Mouse (Mus musculus): ENCODE data around the gene Rsph3b.

Gene Rsph3b

DNA sequence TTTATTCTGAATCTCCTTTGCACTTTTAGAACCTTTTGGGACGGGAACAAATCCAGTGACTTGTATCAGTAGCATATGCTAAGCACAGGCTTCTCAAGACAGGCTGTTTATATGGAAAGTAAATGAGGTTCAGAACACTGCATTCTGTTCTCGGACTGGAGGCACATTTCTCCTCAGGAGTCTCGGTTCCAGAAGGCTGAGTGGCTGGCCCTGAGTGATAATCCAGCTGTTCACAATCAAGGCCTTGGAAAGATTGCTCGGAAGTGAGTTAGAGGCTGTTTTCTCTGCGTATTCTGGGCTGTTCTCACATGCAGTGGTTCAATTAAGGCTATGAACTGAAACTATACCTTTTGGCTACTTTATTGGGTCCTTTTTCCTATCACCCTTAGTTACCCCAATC lies 82.9 kb downstream of the Rsph3b start:
- DNase-seq (ENCODE audit: low spot score in 2 of 2), result no peak

DNA sequence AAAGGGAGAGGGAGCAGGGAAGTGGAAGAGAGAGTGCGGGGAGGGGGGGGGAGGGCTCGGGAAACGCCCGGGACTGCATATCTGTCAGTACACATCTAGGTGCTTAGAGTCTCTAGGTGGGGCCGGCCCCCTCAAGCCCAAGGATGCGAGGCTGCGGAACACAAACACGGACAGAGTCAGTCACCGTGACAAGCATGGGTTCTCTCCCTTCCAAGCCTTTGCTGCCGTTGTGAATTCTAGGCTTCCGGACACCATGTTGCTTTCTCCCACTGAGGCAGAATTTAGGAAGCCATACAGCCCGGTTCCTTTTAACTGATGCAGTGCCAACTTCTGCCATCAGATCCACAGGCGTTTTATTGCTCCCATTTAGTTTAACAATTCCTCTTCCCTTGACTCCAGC lies 83.6 kb downstream of the Rsph3b start:
- DNase-seq (ENCODE audit: low spot score in 2 of 2), result no peak

DNA sequence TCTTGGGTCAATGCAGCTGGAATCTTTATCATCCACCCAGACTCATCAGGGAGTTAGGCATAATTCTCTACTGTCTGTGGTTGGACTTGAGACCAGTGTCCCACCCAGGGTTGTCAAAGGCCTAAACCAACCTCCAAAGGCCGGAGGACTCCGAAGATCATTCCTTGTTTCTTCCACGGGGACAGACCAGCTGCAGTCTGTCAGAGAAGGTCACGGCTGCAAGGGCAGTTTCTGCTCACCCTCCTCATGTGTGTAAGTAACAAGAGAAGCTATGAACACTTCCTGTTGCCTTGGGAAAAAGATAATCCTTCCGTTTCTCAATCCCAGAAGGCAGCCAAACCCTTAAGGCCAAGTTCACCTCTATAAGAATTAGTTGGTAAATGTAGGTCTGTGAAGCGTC lies 85.0 kb downstream of the Rsph3b start:
- DNase-seq (ENCODE audit: low spot score in 2 of 2), result no peak

DNA sequence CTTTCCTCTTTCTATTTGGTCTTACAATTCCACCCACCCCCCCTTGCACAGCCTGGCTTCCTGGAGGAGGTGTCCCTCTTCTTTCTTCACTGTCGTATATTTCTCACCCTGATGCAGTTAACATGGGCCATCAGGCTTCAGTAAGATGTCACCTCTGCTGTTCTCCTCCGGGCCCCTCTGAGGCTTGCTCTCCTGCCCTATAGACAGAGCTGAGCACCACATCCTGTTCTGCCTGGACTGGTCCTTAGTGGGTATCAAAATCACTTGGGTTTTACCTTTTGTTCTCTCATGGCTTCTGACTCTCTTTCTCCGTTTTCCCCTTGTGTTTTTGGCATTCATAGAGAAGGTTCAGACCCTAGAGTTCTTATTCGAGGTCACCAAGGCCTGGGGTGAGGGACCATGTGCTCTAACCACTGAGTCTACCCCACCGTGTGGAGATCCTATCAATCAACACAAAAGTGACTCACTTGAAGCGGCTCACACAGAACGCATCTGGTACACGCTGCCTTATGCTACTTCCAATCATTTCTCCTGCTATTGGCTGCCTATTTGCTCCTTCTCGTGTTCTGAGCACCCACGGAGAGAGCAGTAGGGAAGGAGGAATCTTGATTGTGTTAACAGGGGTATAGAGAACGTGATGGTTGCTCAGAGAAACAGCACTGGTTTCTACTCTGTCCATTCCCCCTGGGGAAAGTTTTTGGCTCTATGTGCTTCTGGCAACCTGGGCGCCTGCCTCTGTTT lies 86.3 kb downstream of the Rsph3b start:
- DNase-seq (ENCODE audit: low spot score in 2 of 2), result no peak

DNA sequence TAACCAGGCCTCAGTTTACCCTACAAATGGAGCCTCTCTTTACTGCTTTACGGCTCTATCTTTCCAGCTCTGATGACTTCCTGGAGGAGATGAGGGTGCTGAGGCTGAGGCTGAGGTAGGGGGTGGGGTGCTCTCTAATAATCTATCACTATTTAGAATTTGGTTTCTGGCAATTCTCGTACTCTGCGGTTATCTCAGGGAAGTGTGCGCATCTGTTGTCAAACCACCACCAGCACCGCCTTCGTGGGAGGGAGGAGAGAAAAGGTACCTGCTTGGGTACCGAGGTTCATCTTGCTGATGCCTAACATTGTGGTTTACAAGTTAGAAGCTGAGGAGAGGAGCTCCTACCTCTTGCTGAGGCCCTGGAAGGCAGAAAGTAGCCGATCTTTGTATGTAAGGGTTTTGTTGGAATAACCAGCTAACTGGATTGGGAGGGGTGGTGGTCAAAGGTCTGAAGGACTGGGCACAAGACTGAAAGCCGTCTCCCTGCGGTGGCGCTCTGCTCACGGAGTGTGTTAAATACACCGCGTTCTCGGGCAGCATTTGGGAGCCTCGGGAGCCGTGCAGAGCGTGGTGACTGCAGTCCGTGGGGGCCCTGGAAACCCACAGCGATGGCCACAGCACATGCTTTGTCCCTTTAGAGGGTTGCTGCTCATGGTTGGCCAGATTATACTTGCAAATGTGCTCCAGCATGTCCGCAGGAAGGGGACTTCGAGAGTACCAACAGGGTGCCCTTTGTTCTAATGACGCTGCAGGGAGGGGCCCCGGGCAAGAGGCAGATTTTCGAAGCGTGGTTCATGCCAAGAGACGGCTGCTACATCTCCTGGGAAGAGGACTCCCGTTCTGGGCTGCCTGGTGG lies 87.1 kb downstream of the Rsph3b start:
- DNase-seq (ENCODE audit: low spot score in 2 of 2), result peak; percentile 67 to 75

DNA sequence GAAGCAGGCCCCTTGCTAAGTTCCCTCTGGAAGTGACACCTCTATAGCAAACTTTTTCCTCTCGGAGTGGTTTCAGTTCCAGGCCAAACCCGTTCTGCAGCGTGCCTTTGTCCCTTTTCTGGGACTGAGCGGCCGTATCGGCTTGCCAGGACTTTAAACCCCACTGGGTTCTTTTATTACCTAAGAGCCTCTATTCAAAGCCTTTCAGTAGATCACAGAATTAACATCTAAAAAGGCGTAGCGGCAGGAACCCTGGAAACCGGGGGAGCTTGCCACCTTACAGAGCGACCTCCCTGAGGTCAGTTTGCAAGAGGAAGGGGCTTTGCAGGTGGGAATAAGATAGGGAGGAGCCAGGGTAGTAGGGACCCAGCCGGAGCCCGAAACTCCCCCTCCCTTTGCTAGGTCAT lies 88.0 kb downstream of the Rsph3b start:
- peak in 1 of 2 experiments; percentile 21 for DNase-seq (ENCODE audit: low spot score in 2 of 2)

DNA sequence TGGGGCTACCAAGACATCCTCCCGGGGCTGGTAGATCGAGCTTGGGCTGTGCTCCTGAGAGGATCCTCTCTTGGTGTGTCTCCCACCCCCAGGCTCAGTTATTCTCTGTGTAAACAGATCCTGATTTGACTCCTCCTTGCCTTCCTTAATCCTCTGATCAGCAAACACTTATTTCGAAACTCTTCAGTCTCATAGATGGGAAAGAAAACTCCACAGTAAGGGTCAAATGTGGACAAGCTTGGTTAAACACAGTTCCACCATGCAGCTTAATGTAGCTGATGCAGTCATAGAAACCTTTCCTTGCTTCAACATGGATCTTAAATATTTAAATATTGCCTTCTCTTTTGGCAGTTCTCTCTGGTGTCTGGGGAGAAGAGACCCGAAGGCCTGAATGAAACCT lies 88.4 kb downstream of the Rsph3b start:
- no peak for DNase-seq (ENCODE audit: low spot score in 2 of 2)
